Mouse (Mus musculus): ENCODE results near the gene Slc44a5.
A peak's percentile ranks its signal among the peaks of the same experiment; 100 is the strongest.

The Slc44a5 gene

DNA sequence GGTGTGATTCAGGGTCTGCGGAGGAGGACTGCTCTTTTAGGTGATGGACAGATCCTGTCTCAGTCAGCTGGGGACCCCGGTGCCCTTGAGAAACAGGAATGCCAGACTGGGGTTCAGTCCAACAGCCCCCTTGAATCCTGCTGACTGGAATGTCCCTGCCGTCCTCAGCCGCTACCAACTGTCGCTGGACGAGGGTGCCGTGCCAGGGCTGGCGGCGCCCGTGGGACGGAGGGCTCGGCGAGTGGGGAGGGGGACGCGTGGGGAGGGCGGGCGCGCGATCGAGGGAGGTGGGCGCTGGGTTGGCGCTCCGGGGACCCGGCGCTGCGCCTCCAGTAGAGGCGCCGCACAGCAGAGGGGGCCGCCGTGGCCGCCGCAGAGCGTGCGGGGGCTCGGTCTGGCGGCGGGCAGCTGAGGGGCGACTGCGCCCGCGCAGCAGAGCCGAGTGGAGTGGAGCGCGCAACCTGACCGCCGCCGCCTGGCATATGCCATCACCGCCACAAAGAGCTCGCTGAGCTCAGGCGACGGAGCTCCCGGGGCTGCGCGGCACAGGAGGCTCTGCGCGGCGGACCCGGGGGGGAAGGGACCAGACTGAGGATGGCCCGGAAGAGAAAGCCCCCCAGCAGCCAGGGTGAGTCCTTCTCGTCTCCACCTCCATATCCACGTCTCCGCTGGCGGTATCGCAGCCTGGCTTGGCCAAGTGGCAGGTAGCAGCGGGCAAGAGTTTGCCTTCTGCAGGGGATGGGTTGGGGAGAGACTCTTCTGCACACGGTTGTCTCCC is at the start of gene Slc44a5:
Slc44a5 (plus strand) TSS at position 266 of the 778 bp plus-strand sequence.
- no peak for DNase-seq

DNA sequence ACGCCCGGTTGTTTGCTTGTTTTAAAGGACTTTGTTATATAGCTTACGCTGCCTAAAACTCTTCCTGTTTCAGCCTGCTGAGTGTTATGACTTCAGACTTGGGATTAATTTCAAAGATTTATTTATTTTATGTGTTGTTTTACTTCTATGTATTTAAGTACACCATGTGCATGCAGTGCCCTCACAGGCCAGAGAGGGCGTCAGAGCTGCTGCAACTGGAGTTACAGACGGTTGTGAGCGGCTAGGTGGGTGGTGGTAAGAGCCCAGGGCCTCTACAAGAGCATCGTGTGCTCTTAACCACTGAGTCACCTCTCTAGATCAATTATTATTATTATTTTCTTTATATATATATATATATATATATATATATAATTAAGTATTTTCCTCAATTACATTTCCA is 46.9 kb upstream of the Slc44a5 start:
- no peak for DNase-seq

DNA sequence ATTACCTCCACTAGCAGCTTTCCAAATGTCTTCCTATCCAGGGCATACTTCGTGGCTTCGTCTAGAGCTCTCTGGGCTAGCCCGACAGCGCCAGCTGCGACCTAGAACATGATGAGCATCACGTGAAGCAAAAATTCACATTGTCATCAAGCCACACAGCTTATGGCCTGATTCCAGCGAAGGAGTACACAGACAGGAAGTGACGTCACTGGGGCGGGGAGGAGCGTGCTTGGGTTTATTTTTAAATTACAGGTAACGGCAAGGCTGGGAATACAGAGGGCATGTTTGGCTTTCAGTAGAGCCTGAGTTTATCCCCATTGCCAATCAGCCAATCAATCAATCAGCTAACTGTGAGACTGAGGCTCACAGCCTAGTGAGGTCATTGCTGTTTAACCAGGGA is 43.7 kb upstream of the Slc44a5 start:
- DNase-seq, result no peak

DNA sequence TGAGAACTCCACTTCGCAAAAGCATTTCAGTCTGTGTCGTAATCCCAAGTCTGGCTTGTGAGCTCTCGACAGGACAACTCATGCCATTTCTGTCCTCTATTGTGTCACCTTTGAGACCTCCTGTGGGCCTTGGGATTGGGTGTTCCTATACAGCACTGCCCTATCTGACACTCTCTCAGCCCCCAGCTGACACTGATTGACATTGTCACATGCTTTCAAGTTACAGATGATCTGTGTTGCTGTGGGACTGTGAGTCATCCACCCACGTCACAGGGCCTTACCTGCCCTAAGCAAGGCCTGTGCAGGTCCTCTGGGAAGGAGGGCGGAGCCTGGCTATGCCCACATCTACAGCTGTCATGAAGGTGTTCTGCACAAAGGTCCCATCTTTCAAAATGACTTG is 40.8 kb upstream of the Slc44a5 start:
- DNase-seq, result no peak

DNA sequence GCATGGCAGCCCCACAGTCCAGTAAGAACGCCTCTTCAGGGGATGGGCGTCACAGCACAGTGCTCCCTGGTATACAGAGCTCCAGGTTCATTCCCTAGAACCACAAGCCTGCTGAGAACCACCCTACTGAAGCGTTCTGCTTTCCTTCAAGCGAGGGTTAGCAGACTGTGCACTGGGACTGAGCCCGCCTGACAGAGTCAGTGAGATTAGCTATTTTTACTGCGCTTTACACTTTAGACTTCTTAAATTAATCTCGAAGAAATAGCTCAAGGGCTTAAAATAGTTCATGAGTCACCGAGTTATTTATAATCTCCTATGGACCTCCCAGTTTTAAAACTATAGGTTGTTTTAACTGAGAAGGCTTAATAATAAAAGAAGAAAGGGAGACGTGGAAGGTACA is 37.4 kb upstream of the Slc44a5 start:
- no peak for DNase-seq

DNA sequence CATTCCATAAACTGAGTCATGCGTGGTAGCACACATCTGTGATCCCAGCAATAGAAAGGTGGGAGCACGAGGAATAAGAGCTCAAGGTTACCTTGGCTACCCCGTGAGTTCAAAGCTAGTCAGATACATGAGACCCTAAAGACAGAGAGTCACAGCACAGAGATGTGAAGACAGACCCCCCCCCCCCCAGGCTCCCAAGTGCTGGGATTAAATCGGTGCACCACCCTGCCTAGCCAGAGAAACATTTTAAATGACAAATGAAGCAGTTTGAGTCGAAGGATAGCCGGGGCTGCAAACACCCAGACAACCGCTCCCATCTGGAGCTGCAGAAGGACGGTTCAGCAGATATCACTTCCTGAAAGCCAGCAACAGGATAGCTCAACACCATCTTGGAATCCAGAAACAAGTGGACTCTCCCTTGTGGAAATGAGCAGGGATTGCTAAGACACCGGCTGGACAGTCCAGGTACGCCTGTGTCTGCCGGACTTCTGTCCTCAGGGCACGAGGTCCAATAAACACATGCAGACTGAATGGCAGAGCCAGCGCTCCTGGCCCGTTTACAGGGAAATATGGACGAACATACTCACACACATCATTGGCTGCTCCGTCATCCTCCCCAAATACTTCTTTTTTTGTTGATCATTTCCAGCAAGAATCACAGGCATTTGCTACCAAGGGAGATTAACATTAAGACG is 36.0 kb upstream of the Slc44a5 start:
- DNase-seq, result peak; percentile 67

DNA sequence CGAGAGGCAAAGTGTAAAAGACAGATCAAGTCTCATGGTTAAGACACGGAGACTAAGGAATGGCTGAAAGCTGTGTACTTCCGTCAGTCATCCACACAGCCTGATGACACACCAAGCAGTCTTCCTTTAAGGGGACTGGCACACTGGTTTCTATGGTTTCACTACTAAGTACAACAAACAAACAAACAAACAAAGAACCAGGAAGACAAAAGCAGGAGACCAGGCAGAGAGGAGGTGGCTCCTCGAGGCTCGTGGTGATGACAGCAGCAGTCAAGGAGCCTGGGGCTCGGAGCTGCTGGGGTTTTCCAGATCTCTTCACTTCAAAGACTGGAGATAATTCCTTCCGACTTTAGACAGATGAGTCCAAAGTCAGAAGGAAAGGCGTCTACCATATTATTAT is 33.2 kb upstream of the Slc44a5 start:
- no peak for DNase-seq

DNA sequence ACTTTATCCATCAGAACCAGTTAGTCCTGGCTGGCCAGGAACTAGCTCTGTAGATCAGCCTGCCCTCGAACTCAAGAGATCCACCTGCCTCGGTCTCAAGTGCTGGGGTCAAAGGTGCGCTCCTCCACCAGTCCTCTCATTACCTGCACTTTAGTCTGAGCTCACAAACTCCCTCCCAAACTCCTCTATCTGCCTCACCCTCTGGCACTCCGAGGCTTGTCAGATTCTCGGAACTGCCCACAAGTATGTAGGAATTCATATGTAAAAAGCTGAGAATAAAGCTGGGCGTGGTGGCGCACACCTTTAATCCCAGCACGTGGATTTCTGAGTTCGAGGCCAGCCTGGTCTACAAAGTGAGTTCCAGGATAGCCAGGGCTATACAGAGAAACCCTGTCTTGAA is 32.8 kb upstream of the Slc44a5 start:
- no peak for DNase-seq

DNA sequence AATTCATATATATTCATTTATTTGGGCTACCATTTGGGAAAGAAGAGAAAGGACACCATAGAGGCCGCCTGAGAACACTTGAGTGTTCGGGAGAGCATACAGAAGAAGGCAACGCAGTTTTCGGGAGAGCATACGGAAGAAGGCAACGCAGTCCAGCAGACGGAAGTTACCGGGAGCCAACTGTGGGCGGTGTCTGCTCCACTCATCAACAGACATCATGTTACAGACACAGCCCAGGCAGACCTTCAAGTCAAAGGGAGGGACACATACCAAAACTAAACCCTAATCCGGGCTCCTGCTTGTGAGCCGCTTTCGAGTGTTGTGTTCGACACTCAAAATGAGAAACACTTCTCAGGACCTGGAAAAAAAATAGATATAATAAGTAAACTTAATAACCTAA is 31.6 kb upstream of the Slc44a5 start:
- DNase-seq, result no peak

DNA sequence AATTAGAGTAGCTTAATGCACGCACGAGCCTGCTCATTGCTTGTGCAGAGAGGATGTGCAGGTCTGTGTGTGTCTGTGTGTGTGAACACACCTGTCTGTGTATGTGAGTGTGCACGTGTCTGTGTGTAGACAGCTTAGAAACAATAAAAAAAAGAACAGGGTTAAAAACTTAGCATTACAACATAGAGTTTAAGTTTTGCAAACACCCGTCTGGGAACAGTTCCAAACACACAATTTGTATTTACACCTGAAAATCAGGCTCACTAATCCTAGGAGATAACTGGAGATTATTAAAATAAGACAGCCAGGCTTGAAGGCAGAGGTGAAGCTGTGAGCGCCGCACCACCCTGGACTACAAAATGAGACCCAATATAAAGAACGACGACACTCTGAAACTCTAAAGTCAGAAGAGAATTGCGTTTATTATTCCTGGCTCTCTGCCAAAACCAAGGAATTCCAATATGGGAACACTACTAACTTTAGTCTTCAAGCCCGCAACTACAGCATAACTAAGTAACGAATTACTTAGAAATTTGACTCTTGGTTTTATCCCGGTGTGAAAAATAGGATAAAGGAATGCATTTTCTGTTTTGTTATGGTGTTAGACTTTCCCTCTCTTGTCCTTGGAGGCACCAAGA is 30.1 kb upstream of the Slc44a5 start:
- DNase-seq, result no peak

DNA sequence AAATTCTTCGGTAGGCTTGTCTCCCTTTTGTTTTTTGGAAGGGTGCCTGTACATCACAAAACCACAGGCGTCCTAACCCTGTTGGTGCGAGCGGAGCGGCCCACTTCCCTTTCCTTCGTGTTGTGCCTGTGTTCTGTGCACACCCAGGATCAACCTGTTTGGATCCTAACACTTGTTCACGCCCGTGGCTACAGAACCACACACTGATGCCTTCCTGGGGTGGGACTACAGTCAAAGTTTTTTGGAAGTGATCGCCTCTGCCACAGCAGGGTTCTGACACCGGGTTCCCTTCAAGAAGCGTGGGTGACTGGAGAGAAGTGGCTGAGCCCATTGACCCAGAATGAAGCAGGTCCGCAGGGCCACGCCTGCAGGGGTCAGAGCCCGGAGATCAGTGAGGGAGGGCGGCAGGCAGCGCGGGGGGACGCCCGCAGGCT is 29.3 kb upstream of the Slc44a5 start:
- no peak for DNase-seq

DNA sequence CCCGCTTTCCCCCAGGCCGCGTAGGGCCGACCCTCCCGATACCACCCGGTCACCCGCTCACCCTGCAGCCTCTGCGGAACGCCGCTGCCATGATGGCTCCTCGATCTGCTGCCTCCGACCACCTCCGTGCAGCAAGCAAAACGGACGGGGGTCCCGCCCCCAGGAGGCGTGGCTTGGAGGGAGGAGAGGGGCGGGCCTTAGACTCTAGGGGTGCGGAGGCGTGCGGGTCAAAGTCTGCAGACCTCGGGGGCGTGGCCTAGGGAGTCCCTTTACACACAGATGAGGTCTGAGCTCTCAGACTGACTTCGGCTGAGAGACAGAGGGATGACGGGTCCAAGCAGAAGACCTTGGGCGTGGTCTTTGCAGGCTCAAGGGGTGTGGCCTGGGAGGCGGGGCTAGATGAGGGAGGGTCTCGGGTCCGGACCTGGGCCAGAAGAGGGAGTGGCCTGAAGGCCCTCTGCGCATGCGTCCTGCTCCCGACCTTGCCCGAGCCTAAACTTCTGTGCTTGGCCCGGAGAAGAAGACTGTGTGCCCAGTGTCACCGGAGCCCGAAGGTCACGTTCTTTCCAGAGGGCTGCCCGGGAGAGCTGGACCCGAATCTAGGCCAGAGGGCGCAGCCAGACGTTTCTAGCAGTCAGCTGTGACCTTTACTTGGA is 28.8 kb upstream of the Slc44a5 start, which contains the start of gene Acadm:
Acadm (minus strand) TSS at position 298 of the 656 bp plus-strand sequence.
- DNase-seq, result peak; percentile 100

DNA sequence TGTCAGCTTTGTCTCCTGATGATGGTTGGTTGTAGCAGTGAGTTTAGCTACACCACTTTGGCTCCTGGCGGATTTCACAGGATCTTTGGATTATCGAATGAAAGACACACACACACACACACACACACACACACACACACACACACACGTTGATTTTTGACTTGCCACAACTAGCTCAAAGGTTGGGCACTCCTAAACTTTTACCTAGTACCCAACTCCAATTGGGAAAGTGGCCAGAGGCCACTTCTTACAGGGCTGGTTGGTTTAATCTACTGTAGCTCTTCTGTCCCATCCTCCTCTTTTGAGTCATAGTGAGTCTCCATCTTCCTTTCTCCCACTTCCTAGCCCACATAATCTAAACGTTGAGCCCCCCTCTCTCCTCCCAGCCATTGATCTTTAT is 26.0 kb upstream of the Slc44a5 start:
- DNase-seq, result no peak

DNA sequence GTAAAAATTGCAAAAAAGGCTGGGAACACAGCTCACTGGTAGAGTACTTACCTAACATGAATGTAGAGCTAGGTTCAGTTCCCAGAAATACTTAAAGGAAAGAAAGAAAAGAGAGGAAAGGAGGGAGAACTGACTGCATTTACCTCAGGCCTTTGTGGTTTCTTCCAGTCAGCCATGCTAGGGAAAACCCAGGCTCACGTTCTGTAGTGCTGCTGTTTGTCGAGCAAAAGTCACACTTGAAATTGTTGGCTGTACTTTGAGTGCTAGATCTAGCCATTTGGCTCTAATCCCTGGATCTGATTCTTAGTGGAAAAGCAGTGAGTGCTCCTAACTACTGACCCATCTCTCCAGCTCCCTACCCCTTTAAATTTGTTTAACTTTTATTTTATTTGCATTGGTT is 25.1 kb upstream of the Slc44a5 start:
- DNase-seq, result no peak

DNA sequence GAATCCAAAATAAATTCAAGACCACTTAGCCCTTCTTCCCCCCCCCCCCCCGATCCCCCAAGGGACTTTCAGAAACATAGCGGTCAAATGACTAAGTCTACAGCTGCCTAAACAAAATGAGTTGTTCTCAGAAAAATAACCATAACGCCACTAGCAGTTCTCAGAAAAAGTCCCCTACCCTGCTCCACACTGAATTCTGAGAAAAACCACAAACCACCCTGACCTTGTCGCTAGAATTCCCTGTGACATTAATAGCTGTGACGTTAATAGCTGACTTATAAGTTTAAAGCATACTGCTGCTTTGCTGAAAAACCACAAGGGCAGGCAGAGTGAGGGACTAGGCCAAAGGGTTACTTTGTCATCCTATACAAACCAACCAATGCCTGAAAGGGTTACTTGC is 15.3 kb upstream of the Slc44a5 start:
- DNase-seq, result no peak

DNA sequence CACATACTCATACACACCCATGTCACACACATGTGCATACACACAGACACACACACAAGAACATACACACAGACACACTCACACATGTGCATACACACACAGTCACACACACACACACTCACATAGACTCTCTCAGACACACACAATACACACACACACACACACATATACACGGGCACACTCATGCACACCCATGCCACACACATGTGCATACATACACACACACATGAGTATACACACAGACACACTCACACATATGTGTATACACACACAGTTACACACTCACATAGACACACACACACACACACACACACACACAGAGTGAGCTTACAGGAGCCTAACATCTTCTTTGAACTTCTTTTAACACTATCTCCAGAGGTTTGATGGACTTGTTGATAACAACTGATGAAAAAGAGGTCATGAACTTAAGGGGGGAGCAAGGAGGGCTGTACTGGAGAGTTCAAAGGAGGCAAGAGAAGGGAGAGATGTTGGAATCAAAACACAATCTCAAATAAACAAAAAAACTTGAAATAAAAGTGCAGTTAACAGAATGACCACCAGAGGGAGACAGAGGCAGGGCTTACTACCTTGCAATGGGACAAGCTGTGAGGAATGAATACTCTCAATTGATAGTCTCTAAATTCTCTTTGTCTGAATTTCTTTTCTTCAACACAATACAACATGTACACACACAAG is 14.1 kb upstream of the Slc44a5 start:
- DNase-seq, result no peak

DNA sequence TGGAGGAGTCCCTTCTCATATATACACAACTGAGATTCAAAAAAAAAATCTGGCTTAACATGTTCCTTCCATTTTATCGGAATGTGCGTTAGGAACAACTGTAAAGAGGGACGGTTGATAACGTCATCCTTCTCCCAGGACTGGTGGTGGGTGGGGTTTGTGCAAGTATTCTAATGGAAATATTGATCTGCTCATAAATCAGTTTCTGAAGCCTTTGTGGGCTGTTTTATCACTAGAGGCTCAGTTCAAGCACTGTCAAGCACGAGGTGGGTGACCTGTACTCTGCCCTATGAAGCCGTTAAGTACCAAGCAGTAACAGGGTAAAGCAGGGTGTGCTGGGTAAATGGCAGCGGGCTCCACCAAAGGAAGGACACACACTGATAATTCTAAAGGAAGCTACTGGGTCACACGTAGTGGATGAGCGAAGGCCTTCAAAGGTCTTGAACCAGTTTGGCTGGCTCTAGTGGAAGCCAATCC is 13.5 kb upstream of the Slc44a5 start:
- no peak for DNase-seq

DNA sequence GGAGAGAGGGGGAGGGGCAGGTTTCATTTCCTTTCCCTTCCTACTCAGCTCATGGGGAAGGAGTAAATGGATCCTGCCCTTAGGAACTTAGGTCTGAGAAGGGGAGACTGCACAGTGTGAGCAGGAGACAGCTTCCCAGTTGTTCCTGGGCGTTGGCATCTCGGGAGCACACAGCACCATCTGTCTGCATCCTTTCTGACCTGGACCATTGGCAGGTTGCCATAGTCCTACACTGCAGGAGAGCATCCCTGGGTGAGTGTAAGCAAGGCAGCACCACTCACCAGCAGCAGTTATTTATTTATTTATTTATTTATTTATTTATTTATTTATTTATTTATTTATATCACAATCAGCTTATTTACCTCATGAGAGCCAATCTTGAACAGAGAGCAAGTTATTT is 12.4 kb upstream of the Slc44a5 start:
- no peak for DNase-seq

DNA sequence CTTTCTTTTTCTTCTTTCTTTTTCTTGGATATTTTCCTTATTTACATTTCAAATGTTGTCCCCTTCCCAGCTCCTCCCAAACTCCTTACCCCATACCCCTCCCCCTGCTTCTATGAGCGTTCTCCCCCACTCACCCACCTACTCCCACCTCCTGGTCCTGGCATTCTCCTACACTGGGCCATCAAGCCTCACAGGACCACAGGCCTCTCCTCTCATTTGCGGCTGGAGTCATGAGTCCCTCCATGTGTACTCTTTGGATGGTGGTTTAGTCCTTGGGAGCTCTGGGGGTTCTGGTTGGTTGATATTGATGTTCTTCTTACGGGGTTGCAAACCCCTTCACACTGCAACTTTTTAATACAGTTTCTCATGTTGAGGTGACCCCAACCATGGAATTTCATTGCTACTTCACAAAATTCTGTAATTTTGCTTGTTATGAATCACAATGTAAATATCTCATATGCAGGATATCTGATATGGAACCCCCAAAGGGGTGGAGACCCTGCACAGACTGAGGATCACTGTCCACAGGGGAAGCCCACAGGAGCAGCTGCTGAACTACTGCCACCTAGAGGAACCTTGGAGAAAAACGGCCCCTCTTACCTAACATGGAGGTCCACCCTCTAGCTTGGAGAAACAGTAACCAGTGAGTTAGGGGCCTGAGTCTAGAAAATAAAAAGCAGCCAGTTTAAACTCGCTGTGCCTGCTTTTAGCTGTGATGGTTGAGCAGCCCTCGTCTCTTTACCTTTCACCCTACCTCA is 11.4 kb upstream of the Slc44a5 start:
- no peak for DNase-seq

DNA sequence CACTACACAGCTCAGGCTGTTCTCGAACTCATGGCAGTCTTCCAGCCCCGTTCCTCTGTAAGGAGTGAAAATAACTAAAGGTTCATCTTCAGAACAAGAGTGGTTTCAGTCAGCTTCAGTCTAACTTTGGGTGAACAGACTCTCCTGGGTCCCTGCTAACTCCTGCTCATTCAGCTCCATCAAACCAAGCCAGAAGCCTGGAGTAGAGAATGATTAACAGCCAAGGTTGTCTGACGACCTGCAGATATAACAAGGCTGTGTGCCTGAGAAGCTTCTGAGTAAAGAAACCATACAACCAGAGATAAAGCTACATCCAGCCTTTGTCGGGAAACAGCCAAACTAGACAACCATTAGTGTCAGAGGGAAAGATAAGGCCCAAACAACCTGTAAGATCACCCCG is 5.8 kb upstream of the Slc44a5 start:
- DNase-seq, result peak; percentile 28

DNA sequence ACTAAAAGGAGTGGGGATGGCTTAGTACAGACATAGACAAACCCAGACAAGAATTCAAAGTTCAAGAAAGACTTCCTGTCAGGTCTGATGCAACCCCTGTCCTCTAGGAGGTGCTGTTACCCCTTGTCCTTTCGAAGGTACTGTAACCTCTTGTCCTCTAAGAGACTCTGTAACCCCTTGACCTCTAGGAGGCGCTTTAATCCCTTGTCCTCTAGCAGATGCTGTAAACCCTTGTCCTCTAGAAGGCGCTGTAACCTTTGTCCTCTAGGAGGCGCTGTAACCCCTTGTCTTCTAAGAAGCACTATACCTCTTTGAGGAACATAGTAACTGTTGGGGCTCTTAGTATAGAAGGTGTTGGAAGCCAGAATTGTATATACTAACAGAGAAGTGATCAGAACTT is 4.7 kb upstream of the Slc44a5 start:
- no peak for DNase-seq

DNA sequence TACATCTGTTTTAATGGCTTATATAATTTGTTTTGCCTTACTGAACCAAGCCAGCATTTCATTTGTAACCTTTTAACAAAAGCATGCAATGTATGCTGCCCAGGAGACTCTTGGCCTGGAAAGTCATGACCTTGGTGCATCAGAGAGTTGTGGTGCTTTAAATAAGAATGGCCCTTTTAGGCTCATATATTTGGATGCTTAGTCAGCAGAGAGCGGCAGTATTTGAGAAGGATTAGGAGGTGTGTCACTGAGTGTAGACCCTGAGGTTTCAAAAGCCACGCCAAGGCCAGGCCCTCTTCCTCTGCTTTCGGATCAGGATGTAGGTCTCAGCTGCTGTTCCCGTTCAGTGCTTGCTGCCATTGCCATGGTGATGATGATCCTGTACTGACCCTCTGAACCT is 3.8 kb upstream of the Slc44a5 start:
- DNase-seq, result no peak
